Mouse (Mus musculus) liver, embryonic 11.5 days (tissue): Measurements from ENCODE around the gene Htra3. TPM values are rescaled to one million over a fixed set of nuclear protein-coding genes. Genes with fewer than 3 reads are reported as not detected.

Experiments
- ATAC-seq: fragments of 200-750 bp; cut with Nextera tagmentation; replicated peaks from 2 replicates; pipeline ENCODE4 v1.8.0; 2017; ENCODE audit warnings: moderate number of reproducible peaks, mild to moderate bottlenecking, moderate TSS enrichment, moderate library complexity; ENCODE audit not compliant: low FRiP score
- DNase-seq: peaks from one replicate; pipeline ENCODE4 v3.0.0-alpha.2; 2017; ENCODE audit warnings: low spot score
- H3K27ac ChIP-seq: fragments of 300-500 bp; sonication (generic); 2 replicates; pipeline ENCODE4 v1.5.1; 2014; ENCODE audit warnings: mild to moderate bottlenecking, low read depth, low read length, control low read depth
- H3K27me3 ChIP-seq: fragments of 300-500 bp; sonication (generic); replicated peaks from 2 replicates; pipeline ENCODE4 v1.6.1; 2014; ENCODE audit warnings: low read length, mixed read lengths; ENCODE audit not compliant: control insufficient read depth, insufficient read depth
- H3K36me3 ChIP-seq: fragments of 300-500 bp; sonication (generic); 2 replicates; pipeline ENCODE4 v1.6.1; 2014; ENCODE audit warnings: mild to moderate bottlenecking, low read length, moderate library complexity, mixed read lengths; ENCODE audit not compliant: control insufficient read depth, insufficient read depth
- H3K4me1 ChIP-seq: fragments of 300-500 bp; sonication (generic); replicated peaks from 2 replicates; pipeline ENCODE4 v1.6.1; 2014; ENCODE audit warnings: low read length, mixed read lengths; ENCODE audit not compliant: control insufficient read depth, insufficient read depth
- H3K4me2 ChIP-seq: fragments of 300-500 bp; sonication (generic); 2 replicates; pipeline ENCODE4 v1.6.1; 2014; ENCODE audit warnings: mild to moderate bottlenecking, control low read depth, moderate library complexity
- H3K4me3 ChIP-seq: fragments of 300-500 bp; sonication (generic); 2 replicates; pipeline ENCODE4 v1.5.1; 2014; ENCODE audit warnings: low read depth, low read length, control low read depth
- H3K9ac ChIP-seq: fragments of 300-500 bp; sonication (generic); 2 replicates; pipeline ENCODE4 v1.6.1; 2014; ENCODE audit warnings: low read depth, low read length, control low read depth
- H3K9me3 ChIP-seq: fragments of 300-500 bp; sonication (generic); 2 replicates; pipeline ENCODE4 v1.6.1; 2016; ENCODE audit warnings: low read length, inconsistent platforms, mixed read lengths; ENCODE audit not compliant: control insufficient read depth
- WGBS: fragments of 180-500 bp; shearing (Covaris S2); extraction: QIAGEN DNeasy Blood & Tissue Kit; methylation state at CpG from one replicate; pipeline ENCODE4 v1.1.7; 2014; 5-methylcytosine and 5-hydroxymethylcytosine counted together
- polyA plus RNA-seq: library from polyadenylated mRNA; unstranded; fragments of >200 nt; fragmentation: Nextera tagmentation; extraction: Ambion mirVana; gene quantifications from 2 replicates; pipeline ENCODE4 v1.2.1, GENCODE M21; 2014

The Htra3 gene
- polyA plus RNA-seq, 1 experiment from 2014 or later: 2.3 TPM

DNA sequence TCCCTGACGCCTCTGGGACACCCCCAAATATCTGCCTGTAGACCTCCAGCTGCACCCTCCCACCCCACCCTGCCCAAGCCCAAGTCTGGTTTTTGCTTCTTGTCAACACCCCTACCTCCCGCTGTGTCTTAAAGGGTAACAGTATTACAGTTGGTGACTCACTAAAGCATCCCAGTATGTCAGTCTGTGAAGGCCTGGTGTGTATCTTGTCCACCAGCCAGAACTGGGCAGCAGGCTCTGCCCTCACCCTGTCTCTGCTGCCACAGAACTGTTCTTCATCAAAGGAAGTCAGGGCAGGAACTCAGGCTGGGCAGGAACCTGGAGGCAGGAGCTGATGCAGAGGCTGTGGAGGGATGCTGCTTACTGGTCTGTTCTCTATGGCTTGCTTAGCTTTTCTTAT is 53.2 kb downstream of the Htra3 start:
- Histone ChIP-seq H3K27me3 (no peaks in the 10 kb centered on the region), H3K4me2 (no peak overlapping the region), H3K4me3 (no peak overlapping the region), H3K4me1 (no peaks in the 10 kb centered on the region), H3K27ac (no peak overlapping the region), H3K9me3 (no peaks in the 10 kb centered on the region), H3K9ac (no peak overlapping the region), H3K36me3 (no peaks in the 10 kb centered on the region)
- WGBS: 61% methylated on average over 2 of the region's 2 CpGs
- DNase-seq (no peak), ATAC-seq (no peak)

DNA sequence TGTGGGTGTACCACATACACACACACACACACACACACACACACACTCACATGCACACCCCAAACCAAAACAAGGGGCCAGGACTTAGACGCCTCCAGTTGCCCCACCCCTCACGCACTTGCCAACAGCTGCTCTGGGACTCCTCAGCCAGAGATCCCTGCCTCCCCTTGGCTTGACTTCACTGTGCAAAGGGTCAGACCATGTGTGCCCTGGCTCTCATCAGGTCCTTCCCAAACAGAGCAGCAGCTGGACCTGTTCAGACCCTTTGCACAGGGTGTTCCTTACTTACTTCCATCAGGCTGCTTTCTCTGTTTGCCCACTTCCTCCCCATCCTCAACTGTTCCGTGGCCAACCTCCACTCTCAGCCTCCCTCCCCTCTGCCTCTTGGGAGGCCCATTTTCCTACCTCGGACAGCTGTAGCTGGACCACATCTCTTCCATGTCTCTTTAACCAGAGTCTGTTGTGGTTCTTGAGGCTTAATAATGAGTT is 54.8 kb downstream of the Htra3 start:
- Histone ChIP-seq H3K9me3 (no peaks in the 10 kb centered on the region), H3K36me3 (no peaks in the 10 kb centered on the region), H3K4me1 (no peaks in the 10 kb centered on the region), H3K4me2 (no peak overlapping the region), H3K27me3 (no peaks in the 10 kb centered on the region), H3K9ac (no peak overlapping the region), H3K4me3 (no peak overlapping the region), H3K27ac (no peak overlapping the region)
- WGBS: 54% methylated on average over 4 of the region's 4 CpGs
- no peak for DNase-seq
- no peak for ATAC-seq

DNA sequence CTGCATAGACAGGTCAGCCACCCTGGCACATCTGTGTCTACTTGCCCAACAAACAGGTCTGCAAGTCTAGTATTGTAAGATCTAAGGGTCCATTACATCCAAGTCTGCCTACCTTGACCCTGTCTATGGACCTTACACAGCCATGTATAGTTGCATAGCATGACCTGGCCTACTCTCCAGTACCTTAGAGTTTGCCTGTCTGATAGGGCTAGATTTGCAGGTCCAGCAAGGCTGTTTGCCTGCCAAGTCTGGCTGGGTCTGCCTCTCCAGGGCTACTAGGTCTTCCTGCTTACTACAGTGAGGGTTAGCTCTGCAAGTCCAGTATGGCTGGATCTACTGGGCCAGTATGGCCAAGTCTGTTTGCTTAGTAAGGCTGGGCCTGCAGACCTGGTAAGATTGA is 55.8 kb downstream of the Htra3 start:
- H3K27ac ChIP-seq: no peak overlapping the region
- no peaks in the 10 kb centered on the region for H3K36me3 ChIP-seq
- no peak for DNase-seq
- no peak for ATAC-seq
- no peaks in the 10 kb centered on the region for H3K4me1 ChIP-seq
- no peak overlapping the region for H3K4me3 ChIP-seq
- no peak overlapping the region for H3K9ac ChIP-seq
- H3K9me3 ChIP-seq: no peaks in the 10 kb centered on the region
- H3K27me3 ChIP-seq: no peaks in the 10 kb centered on the region
- no peak overlapping the region for H3K4me2 ChIP-seq

DNA sequence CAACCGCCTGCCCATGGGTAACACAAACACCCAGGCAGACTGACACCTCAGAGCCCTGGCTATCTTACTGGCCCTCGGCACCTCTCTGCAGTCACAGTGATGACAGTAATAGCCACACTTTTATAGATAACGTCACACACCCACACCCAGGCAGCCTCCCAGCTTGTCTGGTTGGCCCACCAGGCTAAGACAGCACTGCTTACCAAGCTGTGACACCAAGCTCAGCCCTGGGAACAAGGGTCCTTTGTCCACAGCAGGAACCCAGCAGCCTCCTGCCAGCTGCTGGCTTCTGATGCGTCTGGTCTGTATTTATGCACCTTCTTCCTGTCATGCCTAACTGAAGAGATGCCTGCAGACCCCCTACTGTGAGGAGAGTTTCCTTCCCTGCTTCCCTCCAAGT is 58.5 kb downstream of the Htra3 start:
- ATAC-seq: no peak
- no peaks in the 10 kb centered on the region for H3K36me3 ChIP-seq
- no peak overlapping the region for H3K27ac ChIP-seq
- no peaks in the 10 kb centered on the region for H3K4me1 ChIP-seq
- no peak for DNase-seq
- H3K4me2 ChIP-seq: no peak overlapping the region
- no peak overlapping the region for H3K4me3 ChIP-seq
- WGBS: 31% methylated on average over 4 of the region's 4 CpGs
- no peaks in the 10 kb centered on the region for H3K9me3 ChIP-seq
- no peaks in the 10 kb centered on the region for H3K27me3 ChIP-seq
- H3K9ac ChIP-seq: no peak overlapping the region

DNA sequence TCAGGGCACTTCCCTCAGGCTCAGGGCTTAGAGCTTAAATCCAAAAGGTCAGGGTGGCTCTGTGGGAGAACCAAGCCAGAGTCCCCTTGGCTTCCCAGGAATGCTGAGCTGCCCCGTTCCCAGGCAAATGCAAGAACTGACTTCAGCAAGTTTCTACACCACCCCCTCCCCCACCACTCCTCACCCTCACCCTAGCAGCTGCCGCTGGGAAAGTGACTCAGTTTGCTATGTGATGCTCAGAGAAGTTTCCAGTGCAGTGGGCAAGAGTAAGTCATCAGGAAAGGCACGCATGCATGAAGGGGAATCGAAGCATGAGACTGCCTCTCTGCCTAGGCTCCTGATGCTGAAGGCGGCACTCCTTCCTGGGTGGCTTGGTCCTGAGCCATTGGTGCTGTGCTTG is 62.6 kb downstream of the Htra3 start:
- H3K36me3 ChIP-seq: no peaks in the 10 kb centered on the region
- H3K9ac ChIP-seq: no peak overlapping the region
- no peak overlapping the region for H3K27ac ChIP-seq
- no peak for ATAC-seq
- H3K4me2 ChIP-seq: no peak overlapping the region
- no peaks in the 10 kb centered on the region for H3K27me3 ChIP-seq
- no peak for DNase-seq
- no peaks in the 10 kb centered on the region for H3K4me1 ChIP-seq
- no peak overlapping the region for H3K4me3 ChIP-seq
- 55% methylated on average over 5 of the region's 5 CpGs for WGBS
- no peaks in the 10 kb centered on the region for H3K9me3 ChIP-seq

DNA sequence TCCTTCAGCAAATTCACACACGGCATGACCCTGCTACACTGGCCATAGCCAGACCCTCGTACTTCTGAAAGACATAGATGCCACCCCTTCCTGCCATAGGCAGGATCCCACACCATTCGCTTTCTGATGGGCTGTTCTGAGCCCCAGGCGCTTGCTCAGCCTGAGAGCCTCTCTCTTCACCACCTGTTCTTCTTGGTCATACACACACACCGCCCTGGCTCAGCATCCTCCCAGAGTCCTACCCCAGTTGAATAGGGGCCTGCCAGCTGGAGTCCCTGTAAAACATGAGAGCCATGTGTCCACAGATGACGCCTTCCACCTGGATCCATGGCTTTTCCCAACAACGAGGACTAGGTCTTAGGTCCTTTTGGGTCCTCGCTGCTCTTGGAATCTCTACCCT is 66.9 kb downstream of the Htra3 start:
- Histone ChIP-seq H3K36me3 (no peaks in the 10 kb centered on the region), H3K9me3 (no peaks in the 10 kb centered on the region), H3K27me3 (no peaks in the 10 kb centered on the region), H3K4me1 (no peaks in the 10 kb centered on the region), H3K4me2 (no peak overlapping the region), H3K27ac (no peak overlapping the region), H3K4me3 (no peak overlapping the region), H3K9ac (no peak overlapping the region)
- 80% methylated on average over 8 of the region's 8 CpGs for WGBS
- ATAC-seq (no peak), DNase-seq (no peak)

DNA sequence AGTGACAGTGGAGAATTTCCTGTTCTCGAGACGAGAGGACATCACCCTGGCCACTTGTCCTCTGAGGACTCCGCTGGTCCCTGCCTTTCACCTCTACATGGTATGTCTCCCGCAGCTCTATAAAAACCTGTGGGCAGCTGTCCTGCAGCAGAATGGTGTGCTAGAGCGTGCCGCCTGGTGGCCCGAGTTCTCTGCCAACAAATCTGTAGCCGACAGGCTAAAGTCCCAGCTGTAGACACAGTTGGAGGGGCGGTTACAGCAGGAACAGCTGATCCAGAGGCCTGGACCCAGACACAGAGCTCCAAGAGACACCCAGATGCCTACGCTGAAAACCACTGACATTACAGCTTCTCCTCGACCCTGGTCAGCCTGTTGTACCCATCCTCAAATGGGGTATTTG is 67.7 kb downstream of the Htra3 start:
- Histone ChIP-seq H3K4me1 (no peaks in the 10 kb centered on the region), H3K27ac (no peak overlapping the region), H3K4me2 (no peak overlapping the region), H3K9me3 (no peaks in the 10 kb centered on the region), H3K36me3 (no peaks in the 10 kb centered on the region), H3K9ac (no peak overlapping the region), H3K4me3 (no peak overlapping the region), H3K27me3 (no peaks in the 10 kb centered on the region)
- no peak for DNase-seq
- WGBS: 82% methylated on average over 11 of the region's 11 CpGs
- ATAC-seq: no peak

DNA sequence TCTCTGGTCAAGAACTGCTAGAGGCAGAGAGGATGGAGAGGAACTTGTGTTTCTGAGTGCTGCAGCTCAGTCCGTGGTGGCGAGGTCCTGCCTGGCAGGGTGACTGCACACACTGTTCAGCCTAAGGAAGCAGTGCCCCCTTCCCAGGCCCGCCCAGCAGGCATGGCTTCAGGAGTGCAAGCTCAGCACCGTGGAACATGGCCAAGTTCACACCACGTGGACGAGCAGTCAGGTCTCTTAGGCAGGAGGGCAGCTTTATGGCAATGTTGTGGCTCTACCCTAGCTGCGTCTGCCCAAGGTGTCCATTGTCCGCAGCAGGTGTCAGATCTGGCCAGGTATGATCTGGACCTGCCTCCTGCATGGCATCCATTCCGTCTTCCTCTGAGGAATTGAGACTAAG is 68.4 kb downstream of the Htra3 start:
- H3K4me3 ChIP-seq: no peak overlapping the region
- DNase-seq: no peak
- no peaks in the 10 kb centered on the region for H3K36me3 ChIP-seq
- H3K27me3 ChIP-seq: no peaks in the 10 kb centered on the region
- H3K27ac ChIP-seq: no peak overlapping the region
- H3K4me1 ChIP-seq: no peaks in the 10 kb centered on the region
- no peak overlapping the region for H3K4me2 ChIP-seq
- H3K9ac ChIP-seq: no peak overlapping the region
- 79% methylated on average over 9 of the region's 9 CpGs for WGBS
- H3K9me3 ChIP-seq: no peaks in the 10 kb centered on the region
- ATAC-seq: no peak

DNA sequence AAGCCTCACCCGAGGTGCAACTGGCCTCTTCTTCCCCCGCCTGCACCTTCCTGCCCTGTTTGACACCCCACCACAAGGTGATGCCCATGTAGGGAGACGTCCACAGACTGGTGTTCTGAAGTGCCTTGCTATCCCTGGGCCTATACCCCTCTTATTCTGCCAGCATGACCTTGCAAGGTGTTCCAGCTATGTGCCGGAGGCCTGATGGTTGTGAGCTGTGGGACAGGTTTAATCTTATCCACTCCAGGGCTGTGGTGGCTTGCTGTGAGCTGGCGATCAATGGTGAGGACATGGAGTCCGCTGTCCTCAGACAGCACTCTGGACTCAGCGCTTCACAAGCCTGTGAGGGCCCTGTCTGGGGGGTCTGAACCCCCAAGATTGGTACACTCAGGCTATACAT is 69.2 kb downstream of the Htra3 start:
- Histone ChIP-seq H3K9ac (no peak overlapping the region), H3K9me3 (no peaks in the 10 kb centered on the region), H3K4me2 (no peak overlapping the region), H3K36me3 (no peaks in the 10 kb centered on the region), H3K4me3 (no peak overlapping the region), H3K27me3 (no peaks in the 10 kb centered on the region), H3K27ac (no peak overlapping the region), H3K4me1 (no peaks in the 10 kb centered on the region)
- 87% methylated on average over 7 of the region's 7 CpGs for WGBS
- no peak for ATAC-seq
- no peak for DNase-seq
